Mouse (Mus musculus) left cerebral cortex, adult 18-20 months (tissue): ENCODE results near the gene Hnf1a. TPM values are rescaled to one million over a fixed set of nuclear protein-coding genes. Genes with fewer than 3 reads are reported as not detected.

Source experiments
- DNase-seq, 2 experiments: peaks; one replicate each; pipeline ENCODE4 v3.0.0; 2021 to 2022; ENCODE audit warnings: low spot score in 2 of 2, mixed read lengths in 1 of 2
- total RNA-seq, 2 experiments: library from RNA; stranded (reverse); gene quantifications; 2 replicates each; pipeline ENCODE4 v1.2.3; 2021

Gene Hnf1a
- total RNA-seq, 2 experiments from 2014 or later = not detected

DNA sequence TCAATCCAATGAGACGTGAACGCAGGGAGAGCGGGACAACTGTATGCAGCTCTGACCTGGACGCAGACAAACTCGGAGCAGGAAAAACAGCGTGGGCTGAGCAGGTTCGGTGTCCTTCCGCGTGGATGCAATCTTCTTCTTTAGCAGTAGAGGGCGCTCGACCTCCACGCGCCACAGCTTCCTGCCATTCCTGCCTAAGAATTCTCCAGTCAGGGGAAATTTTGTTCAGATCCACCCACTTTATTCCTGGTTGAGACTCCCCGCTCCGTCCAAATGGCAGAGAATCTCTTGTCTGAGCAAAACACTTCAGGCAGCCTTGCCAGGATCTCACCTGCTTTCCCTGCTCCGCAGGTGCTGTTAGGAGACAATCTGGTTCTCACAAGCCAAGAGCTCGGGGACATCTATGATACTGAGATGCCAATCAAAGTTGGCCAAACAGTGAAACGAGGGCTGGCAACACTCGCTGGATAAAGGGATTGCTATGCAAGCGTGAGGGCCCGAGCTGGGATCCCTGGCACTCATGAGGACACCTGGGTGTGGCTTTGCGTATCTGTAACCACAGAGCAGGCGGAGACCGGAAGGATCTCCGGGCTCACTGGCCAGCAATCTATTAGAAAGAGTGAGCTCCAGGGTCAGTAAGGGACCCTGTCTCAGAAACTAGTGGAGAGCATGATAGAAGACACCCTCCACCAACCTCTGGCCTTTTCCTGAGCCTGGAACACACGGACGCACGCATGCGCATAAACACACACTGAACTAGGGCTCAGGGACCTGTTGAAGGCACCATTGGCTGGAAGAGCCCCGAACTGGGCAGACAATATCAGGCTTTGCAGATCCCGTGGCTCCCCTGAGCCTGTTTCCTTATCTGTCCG is 8.6 kb upstream of the Hnf1a start:
- peak; percentile 73 to 83 for DNase-seq

DNA sequence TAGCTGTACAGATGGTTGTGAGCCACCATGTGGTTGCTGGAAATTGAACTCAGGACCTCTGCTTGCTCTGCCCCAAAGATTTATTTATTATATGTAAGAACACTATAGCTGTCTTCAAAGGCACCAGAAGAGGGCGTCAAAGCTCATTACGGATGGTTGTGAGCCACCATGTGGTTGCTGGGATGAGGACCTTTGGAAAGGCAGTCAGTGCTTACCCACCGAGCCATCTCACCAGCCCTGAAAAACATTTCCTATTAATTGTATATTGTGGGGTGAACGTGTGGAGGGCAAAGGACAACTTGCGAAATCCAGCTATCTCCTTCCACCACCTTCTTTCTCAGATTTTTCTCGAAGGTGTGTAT is 8.0 kb upstream of the Hnf1a start:
- peak in 1 of 2 experiments; percentile 25 for DNase-seq

DNA sequence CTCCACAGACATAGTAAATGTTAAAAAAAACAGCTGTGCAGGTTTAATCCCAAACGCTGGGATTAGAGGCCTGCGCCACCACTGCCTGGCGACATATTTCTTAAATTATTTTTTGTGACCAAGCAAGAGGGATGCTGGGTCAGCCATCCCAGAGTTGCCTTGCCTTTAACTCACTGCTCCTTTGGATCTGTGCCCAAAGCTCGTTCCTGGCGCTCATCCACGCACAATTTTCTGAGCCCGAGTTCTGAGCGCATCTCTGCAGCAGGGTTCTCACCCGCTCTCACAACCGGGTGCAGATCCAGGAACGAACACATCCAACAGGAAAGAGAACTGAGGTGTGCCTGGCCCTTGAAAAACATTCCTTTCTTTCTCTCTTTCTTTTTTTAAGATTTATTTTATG is 7.6 kb upstream of the Hnf1a start:
- DNase-seq = peak in 1 of 2 experiments; percentile 18

DNA sequence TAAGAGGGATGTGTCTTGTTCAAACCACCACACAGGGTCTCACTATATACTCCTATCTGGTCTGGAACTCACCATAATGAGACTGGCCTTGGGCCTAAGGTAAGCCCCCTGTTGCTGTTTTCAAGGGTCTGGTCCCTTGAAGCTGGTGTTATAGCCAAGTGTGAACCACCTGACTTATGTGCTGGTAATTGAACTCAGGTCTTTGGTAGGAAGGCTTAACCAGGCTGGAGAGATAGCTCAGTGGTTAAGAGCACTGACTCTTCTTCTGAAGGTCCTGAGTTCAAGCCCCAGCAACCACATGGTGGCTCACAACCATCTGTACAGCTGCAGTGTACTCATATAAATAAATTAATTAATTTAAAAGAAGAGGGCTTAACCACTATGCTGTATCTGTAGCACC is 6.0 kb upstream of the Hnf1a start:
- DNase-seq = no peak

DNA sequence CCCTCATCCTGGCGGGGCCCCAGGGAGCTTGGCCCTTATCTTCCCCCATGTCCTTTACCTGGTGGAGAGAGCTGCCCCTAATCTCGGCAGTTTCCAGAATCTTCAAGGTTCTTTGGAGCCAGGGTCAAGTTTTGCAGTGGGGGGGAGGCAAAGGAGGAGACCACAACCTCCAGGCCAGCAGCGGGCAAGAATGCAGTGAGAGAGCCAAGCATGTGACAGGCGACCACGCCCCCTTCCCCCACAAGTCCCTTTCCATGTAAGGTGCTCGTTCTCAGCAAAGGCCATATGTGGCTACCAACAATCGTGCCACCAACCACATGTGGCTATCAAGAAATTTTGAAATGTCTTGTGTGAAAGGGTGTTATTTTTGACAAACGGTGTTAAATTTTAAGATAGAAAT is 2.2 kb upstream of the Hnf1a start:
- no peak for DNase-seq

DNA sequence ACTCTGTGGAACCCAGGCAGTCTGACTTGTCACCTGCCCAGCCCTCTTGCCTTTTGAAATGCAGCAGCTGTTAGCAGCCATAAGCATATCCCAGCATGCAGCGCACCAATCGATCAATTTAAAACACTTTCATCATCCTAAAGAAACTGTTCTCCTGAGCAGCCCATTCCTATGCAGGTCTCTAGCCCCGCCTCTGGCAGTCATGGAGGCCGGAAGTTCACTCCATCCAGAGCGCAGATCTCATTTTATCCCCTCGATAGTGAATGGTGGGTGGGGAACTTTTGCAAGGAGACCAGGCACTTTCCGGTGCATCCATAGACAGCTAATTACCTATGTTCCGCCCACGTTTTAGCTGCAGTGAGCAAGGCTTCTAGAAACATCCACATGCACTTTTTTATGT is 1.3 kb upstream of the Hnf1a start:
- DNase-seq = no peak

DNA sequence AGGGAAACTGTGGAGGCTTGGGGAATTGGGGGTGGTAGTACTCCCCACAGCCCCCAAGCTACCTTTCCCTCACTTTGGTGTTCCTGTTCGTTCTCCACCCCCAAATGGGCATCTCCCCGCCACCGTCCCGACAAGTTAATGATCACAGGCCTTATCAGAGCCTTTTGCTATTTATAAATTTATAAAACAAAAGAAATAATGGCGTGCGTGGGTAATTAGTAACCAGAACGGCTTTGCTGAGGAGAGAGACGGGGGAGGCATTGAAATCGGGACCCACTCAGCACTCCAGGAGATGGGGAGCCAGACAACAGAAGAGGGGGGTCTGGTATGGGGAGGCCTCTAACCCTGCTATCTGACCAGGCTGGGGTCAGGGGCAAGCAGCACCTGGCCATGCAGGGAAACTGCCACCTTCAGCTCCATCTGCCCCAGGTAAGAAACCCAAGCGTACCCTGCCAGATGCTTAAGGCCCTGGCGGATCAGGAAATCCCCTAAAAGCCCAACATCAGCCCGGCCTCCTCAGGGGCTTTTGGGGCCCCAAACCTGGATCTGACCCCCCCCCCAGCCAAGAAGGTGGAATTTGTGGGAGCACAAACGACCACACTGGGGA is 1.2 kb downstream of the Hnf1a start:
- DNase-seq = no peak

DNA sequence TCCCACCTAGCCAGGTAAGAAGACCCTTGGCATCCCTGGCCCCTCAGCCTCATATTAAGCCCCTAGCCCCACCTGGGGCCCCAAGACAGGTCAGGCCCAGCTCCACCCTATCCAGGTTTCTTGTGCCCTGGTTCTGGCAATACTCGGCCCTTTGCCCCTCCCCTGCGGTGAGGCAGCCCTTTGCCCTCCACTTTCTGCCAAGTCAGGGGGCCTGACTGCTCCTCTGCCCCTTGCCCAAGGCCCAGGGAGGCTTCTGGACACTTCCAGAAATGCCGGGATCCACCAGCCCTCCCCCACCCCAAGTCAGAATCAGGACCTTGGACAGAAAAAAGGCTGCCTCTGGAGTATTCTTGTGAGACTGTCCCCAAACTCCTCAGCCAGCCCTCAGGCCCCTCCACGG is 1.8 kb downstream of the Hnf1a start:
- DNase-seq = no peak

DNA sequence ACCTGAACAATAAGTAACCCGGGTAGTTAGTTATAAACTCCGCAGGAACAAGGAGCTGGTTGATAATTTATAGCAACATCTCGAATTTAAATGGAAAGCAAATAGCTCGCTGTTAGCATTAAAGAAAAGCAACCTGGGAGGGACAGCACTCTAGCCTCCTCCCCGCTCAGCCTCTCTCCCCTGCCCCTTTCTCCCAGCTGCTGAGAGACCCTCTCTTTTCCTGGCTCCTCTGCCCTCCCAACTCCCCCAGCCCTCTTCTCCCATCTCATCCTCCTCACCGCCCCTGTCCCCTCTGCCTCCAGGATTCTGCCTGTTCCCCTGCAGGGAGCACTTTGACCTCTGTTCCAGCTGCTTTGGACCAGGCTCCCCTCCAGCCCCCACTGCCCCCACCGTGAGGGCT is 2.2 kb downstream of the Hnf1a start:
- DNase-seq = no peak

DNA sequence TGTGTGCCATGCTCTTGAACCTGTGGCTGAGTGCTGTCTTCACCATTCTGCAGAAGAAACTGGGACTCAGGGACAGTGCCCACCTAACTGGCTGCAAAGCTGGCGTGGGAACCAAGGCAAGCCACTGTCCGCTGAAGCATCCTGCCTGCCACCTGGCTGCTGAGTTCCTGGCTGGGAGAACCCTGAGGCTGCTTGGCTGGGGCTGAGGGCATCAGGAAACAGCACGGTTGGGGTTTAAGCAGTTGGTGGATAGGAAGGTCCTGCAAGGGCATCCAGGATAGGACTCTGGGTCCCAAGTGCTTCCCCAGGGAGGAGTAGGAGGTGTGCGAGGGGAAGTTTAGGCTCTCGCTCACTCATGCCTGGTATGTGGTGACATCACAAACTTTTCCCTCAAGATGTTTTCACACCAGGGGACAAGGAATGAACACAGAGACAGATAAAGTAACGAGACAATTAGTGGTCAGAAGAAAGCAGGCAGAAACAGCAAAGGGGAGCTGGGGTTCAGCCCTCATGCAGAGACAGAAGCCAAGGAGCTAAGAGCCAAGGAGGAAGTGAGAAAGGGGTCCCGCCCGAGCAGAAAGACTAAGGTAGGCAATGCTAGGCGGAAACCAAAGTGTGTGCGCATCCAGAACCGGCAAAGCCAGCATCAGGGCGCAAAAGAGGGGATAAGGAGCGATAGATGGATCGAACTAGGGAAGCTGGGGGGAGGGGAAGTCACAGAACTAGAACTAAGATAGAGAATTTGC is 3.2 kb downstream of the Hnf1a start:
- DNase-seq = no peak

DNA sequence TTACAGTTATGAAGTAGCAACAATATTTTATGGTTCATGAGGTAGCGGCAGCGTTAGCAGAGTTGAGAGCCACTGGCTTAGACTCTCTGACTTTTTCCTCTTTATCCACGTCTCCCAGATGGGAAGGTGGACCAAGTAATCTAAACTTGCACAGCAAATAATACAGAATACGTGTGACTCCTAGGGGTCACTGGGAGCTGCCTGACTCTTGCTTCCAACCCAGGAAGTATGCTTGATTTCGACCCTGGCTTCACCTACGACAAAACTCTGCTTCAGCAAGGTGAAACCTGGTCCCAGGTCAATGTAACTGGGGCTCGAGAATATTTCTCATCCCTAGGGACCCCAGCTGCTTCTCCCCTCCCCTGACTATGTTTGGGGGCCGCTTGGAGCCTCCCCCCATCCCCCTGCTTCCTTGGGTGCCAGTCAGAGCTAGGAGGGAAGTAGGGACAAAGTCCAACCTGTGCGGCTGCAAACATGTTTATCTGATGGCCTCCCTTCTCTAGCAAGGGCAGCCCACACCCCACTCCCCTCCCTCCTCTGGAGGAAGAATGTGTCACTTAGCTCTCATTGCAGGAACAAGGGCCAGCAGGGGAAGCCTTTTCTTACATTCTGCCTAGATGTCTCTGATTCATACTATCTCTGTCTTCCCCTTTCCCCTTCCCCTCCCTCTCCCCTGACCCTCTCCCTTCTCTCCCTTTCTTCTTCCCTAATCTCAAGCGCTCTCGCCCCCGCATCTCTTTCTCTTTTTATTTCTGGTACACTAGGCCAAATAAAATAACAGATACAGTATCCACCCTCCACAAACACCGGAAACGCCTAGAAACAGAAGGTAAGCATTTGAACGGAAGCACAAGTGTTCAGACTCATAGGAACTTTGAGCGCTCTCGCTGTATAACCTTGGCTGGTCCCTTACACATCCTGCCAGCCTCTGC is 5.7 kb downstream of the Hnf1a start:
- no peak for DNase-seq

DNA sequence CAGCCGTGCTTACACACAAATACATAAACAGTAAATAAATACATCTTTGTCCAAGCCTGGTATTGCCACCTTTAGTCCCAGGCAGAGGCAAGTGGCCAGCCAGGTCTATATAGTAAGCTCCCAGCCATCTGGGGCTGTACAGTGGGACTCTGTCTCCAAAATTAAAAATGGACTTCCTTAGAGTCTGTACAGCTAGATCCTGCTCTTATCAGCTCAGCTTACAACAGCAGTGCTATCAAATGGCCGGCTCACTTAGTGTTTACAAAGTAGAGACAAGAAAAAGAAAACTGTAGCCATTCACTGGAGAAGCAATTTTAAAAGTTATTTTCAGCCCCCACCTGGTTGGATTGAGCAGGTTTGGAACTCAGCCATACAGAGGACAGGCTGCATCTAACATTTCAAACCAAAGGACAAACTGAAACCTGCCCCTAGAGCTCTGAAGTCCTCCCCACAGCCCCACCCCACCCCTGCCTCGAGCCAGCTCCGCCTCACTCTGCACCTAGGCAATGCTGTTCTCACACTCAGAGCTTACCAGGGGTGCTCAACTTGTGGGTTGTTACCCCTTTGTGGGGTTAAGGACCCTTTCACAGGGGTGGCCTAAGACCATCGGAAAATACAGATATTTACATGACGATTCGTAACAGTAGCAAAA is 6.5 kb downstream of the Hnf1a start:
- no peak for DNase-seq

DNA sequence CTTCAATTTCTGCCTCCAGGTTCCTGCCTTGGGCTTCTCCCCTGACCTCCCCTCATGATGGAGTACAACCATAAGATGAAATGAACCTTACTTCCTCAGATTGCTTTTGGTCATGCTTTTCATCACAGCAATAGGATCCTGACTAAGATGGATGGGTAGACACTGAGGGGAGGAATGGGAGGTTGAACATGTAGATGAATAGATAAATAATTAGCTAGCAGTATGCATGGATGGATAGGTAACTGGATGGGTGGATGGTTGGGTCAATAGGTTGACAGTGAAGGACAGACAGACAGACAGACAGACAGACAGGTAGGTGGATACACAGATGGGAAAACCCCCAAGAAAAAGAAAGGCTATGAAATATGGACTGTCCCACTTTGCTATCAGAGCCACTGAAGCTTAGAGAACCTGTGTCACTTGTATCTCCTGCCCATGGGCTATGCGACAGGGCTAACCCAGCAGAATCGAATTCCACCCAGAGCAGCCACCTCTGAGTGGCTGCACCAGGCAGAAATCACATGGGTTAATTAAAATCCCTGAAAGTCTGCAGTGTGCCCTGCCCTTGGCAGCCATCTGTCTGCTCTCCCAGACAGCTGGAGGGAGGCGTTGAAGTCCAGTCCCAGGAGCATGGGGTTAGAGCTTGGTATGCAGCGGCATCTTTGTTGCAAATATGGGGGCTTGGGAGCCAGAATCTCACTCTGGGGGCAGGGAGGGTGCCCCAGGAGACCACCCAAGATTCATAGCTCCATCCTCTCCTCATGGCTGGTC is 9.1 kb downstream of the Hnf1a start:
- DNase-seq = no peak

DNA sequence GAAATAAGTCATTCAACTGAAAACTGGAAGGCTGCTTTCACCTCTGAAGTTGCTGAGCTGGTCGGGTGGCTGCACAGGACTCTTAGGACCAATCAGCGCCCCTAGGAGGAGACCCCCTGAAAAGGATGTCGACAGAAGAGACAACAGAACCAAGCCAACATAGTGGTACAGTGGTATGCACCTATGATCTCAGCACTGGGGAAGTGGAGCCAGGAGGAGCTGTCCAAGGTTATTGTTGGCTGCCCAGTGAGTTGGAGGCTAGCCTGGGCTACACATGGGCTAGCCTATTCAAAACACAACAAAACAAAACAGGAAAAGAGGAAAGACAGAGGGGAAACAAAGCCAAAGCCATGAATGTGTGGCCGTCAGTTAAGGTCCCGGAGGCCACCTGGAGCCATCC is 12.8 kb downstream of the Hnf1a start:
- DNase-seq = no peak

DNA sequence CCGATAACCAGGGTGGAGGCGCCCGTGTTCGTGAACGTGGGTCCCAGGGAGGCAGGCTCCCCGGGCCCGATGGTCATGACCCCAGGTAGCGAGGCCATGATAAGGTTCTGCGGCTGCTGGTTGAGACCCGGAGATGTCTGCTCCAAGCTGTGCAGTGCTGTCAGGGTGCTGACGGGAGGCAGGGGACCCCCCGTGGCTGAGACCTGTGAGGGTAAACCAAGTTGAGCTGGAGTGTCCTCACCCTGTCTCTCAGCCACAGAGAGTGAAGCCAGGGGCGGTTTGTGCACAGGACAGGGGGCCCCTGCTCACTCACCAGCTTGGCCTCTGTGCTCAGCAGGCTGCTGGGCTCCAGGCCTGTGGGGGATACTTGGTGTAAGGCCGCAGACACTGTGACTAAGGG is 17.6 kb downstream of the Hnf1a start:
- no peak for DNase-seq

DNA sequence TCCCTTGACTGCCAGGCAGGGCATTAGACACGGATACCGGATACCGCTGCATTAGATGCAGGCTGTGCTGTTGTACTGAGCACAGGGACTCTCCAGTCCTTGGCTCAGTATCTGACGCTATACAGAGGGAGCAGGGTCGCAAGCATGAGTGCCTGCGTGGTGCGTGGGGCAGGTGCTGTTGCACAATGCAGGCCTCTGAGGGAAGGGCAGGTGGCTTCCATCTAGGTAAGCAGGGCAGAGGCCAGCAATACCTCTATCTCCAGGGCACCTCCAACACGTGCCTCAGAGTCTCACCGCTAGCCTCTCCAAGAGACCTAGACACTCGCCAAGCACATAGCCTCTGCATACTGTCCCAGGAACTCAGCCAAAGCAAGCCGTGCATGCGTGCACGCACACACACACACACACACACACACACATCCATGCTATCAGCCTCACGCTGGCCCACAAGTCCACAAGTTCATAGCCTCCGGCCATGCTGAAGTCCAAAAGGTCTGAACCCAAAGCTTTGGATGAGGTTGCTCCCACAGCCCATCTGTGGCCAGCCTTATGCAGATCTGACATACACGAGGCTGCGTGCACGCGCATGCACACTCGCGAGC is 19.5 kb downstream of the Hnf1a start:
- DNase-seq = no peak

DNA sequence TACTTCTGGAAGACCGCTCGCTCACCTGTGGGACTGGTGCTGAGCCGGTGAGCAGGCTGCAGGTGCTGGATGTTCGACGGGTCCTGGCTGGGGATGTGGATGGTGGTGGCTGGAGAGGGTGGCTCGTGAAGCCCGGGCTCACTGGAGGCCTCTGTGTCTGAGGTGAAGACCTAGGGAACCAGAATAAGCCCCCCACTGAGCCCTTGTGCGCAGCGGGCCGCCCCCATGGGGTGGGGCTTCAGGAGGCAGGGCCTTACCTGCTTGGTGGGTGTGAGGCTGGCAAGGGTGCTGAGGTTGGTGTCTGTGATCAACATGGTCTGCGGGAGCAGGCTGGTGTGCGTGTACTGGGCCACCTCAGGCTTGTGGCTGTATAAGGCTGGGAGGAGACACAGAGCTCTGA is 20.2 kb downstream of the Hnf1a start:
- no peak for DNase-seq

DNA sequence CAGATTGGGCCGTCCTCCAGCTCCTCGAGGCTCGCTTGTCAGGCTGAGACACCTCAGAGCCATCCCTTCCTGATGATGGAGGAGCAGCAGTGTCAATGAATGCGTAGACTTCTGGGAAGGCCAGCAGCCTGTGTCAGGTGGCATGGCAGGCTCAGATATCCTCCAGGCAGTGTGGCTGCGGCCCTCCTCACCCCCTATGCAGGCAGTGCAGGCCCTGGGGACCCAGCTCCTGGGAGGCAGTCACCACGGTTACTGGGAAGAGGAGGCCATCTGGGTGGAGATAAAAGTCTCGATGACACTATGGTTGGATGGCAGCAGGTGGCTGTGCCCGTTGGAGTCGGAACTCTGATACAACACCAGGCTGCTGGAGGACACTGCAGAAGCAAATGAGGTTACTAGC is 21.1 kb downstream of the Hnf1a start:
- no peak for DNase-seq

DNA sequence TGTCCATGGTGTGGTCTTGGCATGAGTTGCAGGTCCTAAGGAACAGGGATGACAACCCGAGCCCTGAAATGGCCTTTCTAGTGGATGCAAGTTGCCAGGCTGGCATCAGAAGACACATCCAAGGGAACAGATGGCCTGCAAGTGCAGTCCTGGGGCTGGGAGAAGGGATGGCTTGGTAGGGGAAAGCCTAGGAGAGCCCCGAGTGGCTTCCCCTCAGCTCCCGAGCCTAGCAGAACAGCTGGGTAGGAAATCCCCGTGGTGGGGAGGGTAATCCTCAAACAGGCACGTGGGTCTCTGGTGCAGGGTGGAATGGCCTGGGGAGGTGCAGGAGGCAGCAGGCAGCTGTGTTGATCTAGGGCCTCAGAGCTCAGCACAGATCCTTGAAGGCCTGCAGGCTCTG is 21.6 kb downstream of the Hnf1a start:
- no peak for DNase-seq
